Mouse (Mus musculus) NIH3T3 (cell line): ENCODE data around the gene Gm37240.

Experiments used
- DNase-seq: peaks from one replicate; pipeline ENCODE4 v3.0.0-alpha.2; 2012; ENCODE audit warnings: low read depth

Gm37240 gene

DNA sequence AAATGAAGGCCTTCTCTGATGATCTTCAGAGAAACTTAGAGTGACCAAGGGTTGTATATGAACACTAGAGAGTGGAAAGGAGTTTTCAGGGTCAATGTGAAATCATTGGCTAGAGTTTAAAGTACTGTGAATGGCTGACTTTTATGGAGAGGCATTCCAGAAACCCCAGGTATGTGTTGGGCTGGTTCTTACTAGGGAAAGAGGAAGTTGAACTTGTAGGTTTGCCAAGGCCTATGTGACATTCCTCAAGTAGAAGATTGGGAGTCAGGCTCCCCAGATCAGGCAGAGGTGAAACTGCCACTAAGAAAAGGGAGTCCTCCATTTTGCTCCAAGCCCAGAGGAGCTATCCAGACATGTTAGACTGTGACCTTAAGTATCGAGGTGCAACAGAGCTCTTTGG is 858.2 kb downstream of the Gm37240 start:
- no peak for DNase-seq

DNA sequence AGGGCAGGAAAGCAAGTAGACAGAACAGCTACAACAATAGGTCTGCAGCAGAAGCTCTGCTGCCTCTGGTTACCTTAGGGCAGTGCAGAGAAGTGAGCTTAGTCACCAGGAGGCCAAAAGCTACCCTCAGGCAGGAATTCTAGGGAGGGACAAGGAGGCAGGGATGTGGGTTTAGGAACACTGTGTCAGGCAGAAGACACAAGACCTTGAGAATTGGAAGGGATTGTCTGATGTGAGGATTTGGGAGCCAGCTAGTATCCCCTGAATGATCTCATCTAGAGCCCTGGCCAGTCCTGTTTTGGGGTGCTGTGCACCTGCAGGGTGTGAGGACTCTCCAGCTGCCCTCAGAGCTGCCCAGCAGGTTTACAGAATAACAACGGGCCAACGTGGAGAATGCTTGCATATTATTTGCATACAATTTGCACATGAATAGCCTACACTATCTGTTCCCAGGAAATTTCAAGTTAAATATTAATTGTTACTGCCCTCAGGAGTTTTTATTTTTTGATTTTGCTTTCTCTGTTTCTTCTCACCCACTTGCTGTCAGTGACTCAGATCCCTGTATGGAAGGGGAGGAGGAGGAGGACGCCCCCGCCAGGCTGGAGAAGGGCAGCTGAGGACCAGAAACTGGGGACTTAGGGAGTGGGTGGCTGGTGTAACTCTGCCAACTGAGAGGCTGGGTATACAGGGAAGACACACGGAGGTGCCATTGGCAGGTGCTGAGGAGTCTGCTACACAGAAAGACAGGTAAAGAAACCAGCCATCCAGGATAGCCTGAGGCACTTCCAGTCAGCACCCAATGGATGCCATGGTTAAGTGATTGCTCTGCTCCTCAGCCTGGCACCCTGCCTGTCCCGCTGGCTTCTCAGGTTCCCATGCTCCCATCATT is 862.3 kb downstream of the Gm37240 start:
- no peak for DNase-seq

DNA sequence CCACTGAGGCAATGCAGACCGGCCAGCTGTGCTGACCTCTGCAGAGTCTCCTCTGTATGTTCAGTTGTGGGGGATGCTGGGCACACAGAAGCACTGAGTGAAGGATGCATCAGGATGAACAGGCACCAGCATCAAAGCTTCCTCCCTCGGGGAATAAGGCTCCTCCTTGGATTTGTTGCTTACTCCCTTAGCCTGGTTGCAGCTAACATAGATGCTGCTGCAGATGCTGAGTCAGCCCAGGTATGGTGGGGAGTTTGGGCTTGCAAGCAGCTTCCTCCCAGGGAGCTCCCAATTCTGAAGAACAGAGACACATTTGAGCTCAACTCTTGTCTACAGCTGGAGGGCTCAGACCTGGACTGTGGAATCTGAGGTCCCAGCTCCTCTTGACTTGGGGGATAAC is 863.1 kb downstream of the Gm37240 start:
- DNase-seq: no peak

DNA sequence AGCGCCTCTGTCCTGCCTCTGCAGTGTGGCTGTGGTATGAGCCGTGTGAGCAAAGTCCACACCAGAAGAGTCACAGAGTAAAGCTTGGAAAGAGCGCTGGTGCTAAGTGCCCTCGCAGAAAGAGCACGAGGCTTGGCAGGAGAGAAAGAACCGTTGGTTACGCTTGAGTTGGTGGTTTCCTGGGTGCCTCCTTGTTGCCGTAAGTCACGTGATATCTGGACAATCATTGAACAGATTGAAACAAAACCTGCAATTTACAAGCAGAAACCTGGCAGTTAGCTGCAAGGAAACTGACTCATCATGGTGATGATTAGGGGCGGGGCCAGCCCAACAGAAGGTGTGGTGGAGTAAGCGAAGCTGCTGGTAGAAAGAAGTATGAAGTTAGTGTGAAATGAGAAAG is 864.5 kb downstream of the Gm37240 start:
- DNase-seq: peak; percentile 43

DNA sequence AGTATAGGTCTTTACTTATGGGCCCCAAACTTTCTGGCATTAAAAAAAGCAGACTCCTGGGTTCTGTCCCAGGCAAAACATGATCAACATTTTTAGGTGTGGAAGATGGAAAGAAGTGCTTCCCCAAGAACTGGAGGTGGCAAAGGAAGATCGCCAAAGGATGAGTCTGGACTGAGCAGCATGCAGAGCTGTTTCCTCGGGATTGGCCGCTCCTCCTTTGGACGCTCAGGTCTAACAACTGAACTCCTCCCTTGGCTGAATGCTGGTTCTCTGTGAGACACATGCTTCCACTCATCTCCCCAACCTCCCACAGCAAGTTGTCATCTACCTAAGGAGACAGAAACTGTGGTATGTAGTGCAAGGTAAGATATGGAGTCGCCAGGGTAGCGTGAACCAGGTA is 865.5 kb downstream of the Gm37240 start:
- no peak for DNase-seq

DNA sequence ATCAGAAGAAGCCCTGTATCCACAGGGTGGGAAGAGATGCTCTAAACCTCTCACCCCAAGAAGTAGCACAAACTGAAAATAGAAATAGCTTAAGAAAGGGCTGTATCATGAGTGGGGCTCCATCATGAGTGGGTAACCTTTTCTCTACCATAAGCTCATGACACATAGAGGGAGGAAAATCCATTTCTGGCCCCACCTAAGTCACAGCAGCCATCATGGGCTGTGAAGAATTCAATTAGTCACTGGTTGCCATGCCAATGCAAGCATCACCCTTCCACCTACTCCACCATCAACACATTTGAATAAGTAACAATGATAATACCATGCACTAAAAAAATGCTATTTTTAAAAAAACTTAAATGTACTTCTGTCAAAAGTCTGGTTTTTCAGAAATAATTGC is 867.2 kb downstream of the Gm37240 start:
- no peak for DNase-seq

DNA sequence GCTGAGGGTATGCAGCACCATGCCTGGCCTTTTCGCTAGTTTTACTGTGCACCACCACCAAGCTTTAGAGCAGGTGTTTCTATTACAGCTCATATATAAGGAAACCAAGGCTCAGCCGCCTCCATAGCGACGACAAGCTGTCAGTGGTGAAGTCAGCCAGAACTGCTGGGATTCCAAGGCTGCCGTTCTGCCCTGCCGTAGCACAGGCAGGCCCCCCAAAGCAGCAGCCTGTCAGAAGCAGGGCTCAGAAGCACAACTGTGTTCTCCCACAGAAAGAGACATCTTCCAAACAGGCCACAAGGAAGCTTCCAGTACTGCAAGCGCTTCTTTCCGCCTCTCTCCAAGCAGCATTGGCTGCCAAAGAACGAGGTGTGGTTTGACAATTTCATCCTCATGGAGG is 871.7 kb downstream of the Gm37240 start:
- DNase-seq: no peak

DNA sequence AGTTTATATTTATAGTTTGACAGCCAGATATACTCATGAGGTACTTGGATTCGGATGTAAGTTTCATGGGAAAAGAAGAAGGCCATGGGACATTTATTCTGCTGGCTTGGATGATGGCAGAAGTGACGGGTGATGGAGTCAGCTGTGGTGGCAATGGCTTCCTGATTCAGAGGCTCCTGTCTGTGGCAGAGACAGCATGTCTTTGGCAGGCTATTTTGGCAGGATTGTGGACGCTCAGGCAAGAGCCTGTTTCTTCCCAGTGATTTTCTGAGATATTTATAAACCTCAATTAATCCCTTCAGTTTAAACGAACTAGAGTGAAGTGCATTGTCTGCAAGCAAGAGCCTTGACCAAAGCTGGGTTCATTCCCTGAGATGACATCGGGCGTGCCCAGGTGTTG is 874.4 kb downstream of the Gm37240 start:
- no peak for DNase-seq

DNA sequence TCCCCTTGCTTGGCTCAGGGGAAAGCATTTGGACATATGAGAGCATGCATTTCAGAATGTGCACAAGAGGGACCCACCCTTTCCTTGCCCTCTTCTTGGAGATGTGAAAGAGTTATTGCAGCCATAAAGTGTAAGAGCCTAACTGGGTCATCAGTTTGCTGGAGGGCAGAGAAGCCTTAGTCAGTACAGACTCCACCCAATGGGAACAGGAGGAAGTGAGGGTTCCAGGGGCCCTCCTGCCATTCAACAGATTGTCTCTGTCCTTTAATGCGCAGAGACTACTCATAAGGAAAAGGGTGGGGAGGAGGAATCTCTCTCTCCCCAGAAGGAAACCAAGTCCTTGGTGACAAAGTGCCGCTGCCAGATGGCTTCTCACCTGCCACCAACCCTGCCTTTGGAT is 882.1 kb downstream of the Gm37240 start:
- DNase-seq: no peak

DNA sequence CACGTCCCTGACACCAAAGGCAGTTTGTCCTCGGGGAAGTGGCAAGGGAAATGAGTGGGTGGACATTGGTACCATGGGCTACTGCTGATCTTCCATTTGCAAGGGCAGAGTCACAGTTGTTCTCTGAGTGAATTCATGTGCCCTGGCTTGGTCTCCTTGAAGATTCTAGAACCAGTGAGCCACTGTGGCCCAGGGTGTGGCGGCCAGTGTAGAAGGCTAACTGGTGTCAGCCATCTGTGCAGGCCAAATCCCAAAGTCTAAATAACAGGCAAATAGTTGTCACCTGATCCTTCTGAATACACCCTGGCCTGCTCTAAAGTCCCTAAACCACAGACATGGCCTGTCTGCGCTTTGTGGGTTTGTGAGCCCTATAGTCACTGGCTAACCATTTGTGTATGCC is 898.4 kb downstream of the Gm37240 start:
- no peak for DNase-seq

DNA sequence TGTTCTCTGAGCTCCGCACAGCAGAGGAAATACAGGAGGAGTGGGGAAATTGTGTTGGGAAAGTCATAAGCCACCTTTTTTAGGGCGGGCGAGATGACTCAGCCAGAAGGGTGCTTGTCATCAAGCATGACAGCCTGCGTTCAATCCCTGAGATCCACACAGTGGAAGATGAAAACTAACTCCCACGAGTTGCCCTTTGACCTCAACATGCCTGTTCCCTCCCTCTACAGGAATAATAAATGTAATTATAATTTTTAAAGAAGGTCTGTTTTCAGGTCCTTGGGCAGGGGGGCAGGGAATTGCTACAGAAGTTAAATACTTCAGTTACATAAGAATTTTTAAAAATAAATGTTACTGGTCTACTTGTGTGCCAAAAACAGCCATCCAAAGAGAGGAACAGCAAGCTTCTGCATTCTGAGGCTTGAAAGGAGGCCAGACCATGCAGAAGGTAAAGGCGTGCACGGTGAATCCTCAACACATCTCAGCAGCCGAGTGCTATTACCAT is 902.1 kb downstream of the Gm37240 start:
- no peak for DNase-seq

DNA sequence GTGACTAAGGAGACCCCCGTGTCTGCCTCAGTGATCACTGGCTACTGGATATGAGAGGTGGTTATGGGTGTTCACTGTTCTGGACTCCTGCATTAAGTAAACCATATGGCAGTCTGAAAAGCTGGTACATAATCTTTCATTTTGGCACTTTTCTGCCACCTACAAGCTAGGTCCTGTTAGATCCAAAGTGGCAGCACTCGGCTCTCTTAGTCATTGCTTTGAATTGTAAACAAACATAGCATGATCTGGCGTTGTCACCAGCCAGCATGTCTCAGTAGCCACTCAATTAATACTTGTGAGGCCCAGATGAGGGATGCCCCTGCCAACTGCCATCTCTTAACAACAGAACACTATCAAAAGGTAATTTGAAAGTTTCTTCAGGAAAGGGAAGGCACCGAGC is 904.6 kb downstream of the Gm37240 start:
- no peak for DNase-seq

DNA sequence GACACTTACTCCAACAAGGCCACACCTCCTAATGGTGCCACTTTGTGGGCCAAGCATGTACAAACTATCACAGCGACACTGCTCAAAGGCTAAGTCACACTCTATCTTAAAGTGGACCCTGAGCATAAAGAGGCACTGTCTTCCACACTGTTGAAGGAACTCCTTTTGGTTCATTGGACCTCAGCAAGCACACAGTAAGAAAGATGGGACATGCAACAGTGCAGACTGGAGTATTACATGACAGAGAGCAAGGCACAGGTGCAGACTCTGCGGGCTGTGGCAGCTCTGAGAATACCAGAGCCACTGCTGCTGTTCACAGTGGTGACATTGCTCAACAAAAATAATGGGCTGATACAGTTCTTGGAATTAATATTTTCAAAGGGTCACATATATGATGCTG is 907.2 kb downstream of the Gm37240 start:
- DNase-seq: no peak

DNA sequence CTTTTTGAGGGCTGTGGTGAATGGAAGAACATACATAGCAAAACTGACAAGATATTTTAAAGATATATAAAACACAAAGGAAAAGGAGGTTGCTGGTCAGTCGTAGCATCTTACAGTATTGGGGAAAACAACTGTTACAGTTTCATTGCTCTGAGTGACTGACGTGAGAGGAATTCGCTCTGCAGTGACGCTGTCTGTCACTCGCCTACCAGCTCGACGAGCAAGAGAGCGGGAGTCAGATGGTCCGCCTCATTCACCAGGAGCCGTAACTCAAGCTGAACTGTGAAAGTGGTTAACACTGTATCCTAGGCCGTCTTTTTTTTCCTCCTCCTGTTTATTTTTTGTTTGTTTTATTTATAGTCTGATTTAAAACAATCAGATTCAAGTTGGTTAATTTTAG is 908.6 kb downstream of the Gm37240 start:
- no peak for DNase-seq

DNA sequence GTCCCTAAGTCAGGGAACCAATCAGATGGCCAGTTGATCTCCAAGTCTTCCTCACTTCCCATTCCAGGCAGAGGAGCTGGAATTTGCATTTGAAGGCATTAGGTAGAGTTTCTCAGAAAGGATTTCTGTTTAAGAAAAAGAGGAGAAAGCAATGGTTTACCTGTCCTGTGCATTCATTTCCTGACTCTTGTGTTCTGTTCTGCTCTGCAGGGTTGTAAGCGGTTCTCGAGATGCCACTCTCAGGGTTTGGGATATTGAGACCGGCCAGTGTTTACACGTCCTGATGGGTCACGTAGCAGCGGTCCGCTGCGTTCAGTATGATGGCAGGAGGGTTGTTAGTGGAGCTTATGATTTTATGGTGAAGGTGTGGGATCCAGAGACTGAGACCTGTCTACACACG is 913.1 kb downstream of the Gm37240 start:
- DNase-seq: no peak

DNA sequence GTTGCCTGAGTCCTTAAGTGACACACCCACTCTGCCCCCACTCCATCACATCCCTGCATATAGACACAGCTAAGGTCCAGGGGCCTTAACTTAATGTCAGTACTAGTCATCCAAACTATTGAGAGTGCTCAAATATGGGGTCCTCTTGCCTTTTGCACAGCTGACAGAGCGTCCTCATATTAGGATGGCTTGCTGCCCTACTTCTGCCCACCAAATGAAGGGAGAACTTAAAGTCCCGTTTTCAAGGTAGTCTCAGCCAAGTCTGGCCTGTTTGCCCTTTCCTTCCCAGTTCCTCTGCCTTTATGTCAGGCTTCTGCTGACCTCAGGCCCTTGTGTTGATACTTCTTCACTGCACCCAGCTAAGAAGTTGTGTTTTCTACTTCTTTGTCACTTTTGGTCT is 914.4 kb downstream of the Gm37240 start:
- DNase-seq: no peak

DNA sequence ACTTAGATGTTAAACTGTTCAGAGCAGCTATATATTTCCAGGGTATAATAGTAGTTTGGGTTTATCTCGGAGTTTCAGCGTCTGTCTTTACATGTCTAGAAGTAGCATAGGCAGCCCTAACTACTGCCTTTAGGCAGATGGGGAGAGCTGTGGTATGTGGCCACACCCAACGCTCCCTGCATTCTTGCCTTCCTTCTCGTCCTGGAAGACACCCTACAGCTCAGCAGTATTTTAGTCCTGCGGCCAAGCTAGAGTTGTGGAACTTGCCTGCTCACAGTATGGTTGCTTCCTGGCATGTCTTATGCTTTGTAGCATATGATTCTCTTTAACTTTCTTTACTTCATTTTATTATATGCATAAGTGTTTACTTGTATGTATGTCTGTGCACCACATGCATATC is 915.8 kb downstream of the Gm37240 start:
- no peak for DNase-seq

DNA sequence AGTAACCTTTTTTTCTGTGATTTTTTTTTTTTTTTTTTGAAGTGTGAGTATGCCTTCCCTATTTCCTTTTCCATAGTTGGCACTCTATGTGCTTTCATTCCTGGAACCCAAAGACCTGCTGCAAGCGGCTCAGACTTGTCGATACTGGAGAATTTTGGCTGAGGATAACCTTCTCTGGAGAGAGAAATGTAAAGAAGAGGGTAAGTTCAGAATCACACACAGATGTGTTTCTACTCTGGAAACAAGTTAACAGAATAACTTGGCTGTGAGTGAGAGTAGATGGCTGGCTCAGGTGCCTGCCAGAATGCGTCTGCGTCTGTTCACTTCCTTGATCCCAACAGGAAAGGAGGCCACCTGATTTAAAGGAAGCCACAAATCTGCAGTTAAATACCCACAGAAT is 920.0 kb downstream of the Gm37240 start:
- peak; percentile 11 for DNase-seq

DNA sequence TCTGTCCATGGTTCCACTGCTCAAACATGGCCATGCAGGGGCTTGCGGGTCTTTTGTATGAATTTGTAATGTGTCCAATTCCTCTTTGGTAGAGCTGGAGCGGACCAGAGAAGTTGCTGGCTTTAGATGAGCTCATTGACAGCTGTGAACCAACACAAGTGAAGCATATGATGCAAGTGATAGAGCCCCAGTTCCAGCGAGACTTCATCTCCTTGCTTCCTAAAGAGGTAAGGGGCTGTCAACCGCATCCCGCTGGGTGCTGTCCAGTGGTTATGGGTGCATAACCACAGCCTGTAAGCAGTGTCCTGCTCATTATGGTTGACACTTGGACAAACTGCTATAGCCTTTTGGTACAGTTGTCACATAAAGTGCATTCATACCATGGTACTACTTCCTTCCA is 922.2 kb downstream of the Gm37240 start:
- no peak for DNase-seq

DNA sequence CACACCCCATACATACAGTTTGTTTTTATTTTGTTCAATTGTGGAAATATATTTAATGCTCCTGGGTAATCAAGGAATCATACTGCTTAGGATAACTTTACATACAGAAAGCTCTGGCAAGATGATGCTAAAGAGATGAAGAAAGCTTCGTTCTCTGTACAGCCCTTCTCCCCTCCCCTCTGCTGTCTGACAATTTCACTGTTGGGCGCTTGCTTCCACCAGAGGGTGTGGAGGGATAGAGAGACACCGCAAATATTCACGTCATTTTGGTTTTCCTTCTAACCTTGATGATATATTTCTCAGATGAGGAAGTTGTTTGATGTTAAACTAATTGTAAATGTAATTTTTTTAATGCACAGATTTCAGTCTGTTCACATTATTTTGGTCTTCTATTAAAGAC is 931.5 kb downstream of the Gm37240 start:
- no peak for DNase-seq

DNA sequence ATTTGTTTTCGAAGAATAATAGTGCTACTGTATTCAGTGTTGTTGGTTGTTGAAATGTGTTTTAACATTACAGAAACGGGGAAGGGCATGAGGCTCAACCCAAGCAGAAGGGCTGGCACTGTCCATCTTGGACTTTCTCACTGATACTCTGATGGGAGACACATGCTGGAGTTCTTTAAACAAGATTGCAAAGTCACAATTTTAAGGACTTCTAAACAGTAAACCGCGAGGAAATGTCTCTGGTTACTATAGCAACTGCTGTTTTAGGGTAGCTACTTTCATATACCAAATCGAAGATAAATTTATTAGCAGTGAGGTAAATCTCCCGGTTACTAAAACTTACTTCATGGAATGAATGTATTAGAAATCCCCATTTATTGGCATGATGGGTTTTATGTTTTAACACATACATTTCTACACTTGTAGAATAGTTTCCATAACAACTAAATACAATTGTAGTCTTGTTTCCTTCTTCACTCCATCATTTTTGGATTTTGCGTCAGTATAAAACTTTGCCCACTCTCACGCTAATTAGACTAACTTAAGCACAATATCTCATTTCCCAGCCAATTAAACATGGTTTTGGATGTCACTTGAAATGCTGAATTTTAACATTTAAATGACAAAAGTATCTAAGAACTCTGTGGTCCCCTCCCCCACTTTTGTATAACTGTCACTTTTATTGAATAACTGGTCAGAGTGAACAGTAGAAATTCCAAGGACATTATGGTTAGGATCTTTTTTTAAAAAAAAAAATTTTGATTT is 932.1 kb downstream of the Gm37240 start:
- no peak for DNase-seq

DNA sequence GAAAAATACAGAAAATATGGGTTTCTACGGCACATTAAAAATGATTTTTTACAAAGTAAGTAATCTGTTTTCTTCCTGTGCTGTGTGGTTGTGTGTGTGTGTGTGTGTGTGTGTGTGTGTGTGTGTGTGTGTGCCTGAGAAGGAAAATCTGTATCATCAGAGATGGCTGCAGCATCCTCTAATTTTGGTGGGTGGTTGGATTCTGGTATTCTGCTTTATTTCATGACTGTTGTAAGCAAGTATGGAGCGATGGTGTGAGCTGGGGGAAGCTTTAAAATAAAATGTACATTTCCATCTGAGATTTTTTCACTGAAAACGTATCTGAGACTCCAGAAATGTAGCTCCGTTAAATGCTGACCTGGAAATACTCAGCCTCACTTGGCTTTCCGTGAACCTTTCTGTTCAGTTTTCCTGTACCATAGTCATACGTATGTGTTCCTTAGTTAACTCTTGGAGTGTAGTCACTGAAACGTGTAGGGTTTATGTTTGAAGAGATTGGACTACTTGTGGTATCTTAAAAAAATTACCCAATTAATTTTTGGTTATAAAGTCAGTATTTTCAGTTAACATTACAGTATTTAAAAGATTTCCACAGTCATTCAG is 934.6 kb downstream of the Gm37240 start:
- DNase-seq: peak; percentile 10

DNA sequence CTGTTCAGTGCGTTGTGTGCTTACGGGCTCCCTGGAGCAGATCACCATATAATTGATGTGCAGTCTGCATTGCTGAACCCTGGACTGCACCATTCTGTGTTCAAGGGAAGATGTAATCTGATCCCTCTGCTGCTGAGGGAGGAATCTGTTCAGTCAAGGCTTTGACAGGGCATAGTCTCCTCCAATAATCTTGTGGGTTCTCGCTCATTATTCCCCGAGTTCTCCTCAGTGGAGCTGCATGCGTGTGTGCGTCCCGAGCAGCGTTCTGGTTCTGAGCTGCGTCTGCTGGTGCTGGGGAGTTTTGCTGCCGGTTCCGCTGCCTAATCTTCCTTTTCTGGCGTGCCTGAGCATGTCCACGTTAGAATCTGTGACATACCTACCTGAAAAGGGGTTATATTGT is 935.2 kb downstream of the Gm37240 start:
- DNase-seq: peak; percentile 83
